Mouse (Mus musculus) neural tube, embryonic 10.5 days (tissue): ENCODE measurements at regions not wholly inside any gene's neighbourhood (a gene's known extent, or its start where the extent isn't known, plus 50 kb on each side); places are given as distances from the start of the nearest gene placed in this dataset.

Source experiments
- DNase-seq: peaks from one replicate; pipeline ENCODE4 v3.0.0-alpha.2; 2017; ENCODE audit warnings: low spot score; ENCODE audit errors: extremely low spot score

DNA sequence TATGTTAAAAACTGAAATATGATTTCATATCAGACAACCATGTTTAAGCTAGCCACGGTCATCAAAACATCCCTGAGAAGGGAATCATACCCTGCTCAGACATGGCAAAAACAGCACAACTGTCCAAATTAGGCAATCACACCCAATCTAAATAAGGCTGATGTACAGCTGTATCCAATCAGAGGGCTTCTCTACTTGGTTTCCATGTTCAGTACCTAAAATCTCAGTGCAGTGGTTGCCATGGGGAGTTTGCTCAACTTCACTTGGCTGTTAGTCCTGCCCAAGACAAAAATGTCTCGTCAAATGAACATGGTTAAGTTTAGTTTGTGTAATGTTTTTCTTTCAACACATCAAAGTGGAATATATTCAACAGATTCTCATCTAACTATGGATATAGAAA, 987.0 kb downstream of the Cdh9 start:
- no peak for DNase-seq

DNA sequence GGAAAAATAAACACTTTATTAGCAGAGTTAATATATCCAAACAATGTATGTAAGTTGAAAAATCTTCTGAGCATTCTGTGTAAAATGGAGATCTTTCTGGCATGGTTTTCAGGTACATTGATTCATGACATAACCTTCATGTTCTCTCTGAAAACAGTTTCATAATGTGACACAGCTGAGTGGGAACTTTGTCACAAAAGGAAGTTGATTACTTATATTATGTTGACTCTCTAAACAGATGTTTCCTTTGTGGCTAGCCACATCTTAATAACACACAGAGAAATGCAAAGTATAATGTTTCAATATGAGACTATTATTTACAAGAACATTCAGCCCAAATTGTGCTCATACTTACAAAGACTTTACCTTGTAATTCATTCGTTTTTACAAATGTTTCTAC, 1002.1 kb downstream of the Cdh9 start:
- no peak for DNase-seq

DNA sequence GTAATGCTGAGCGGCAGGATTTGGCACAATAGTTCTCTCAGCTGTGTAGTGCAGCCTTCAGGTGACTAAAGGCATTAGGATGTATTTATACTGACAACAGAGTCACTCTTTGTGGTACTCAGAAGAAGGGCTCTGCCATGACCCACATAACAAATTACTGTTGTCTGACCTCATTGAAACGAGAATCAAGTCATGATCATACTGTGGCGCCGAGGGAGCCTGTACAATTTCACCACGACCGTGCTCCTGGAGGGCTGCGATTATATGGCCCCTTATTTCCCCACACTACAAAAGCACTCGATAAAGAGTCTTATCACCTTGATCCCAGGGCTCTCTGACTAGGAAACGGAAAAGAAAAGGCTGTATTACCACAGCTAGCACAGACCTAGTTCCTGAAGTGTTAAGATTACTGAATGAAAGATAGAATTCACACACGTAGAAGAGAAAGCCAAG, 1041.7 kb downstream of the Cdh9 start:
- DNase-seq: no peak

DNA sequence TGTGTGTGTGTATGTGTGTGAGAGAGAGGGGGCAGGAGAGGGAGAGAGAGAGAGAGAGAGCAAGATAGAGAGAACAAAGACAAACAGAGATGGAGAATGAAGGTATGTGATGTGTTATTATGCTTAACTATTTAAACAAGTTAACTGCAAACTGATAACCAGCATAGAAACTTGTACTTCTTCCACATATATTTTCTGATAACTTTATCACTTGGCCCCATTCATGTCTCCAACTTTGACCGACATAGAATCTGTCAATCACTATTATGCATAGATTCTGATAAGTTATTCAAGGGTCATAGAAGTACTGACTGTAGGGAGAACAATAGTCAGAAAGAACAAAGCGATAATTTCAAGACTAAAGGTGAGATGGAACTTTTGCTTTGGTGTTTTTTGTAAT, 1039.0 kb upstream of the Cdh10 start:
- no peak for DNase-seq

DNA sequence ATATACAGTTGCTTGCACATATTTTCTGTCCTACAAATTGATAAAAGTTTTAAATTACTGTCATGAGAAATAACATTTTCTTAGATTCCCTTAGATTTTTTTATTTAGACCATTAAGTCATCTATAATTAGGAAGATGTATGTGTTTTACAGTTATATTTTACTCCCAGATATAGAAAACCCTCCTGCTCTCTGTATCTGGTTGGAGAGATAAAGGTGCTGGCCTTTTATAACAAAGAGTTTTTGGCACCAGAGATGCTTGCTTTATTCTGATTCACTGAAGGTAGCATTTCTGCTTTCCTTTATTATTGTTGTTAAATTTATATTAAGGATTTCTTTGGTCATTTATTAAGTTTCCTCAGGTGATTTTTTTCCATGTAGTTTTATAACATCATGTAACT, 1035.4 kb upstream of the Cdh10 start:
- DNase-seq: no peak

DNA sequence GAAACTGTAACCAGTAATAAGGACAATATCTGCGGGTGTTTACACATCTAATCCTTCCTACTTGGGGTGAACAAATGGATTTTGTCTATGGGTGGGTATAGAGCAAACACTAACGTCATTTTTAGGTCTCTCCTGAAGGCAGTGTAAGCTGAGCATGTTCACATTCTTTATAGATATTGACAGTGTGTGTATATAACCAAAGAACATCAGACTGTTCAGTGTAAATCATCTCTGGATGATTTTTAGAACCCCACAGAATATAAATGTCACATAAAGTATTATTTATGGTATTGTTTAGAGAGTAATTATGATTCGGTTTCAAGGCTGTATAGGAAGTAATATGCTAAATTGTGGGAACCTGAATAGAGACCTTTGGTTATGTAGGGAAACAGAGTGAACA, 1021.2 kb upstream of the Cdh10 start:
- no peak for DNase-seq

DNA sequence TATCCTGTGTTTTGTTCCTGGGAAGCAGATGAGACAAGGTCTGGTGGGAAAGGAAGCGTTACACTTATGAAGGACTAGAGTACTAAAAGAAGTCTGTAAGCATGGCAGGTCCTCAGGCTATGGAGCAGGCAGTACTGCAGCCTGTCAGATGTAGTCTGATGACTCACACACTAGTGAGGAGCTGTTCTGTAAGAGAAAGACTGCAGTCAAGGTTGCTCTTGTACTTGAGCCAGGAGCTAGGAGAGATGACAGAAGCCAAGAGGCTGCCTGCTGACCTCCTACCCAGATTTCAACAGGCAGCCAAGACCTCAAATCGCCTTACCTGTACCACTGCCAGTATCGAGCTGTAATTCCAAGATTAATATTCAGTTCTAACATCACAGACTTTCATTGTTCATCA, 1017.3 kb upstream of the Cdh10 start:
- DNase-seq: no peak

DNA sequence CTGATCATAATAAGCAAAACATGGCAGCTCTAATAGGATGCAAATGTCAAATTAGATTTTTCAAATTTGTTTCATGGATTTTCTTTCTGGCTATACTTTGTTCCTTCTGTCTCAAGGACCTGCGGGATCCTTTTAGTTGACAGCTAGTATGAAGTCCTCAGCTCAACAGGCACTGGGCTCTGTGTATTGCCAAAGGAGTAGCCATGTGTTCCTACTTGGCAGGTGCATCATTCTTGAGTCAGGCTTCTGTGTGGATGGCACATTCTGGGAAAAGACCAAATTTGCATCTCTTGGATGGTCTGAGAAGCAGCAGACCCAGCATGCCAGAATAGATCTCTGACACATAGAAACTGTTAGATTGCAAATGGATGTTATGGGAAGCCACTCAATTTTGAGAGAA, 1015.6 kb upstream of the Cdh10 start:
- DNase-seq: no peak

DNA sequence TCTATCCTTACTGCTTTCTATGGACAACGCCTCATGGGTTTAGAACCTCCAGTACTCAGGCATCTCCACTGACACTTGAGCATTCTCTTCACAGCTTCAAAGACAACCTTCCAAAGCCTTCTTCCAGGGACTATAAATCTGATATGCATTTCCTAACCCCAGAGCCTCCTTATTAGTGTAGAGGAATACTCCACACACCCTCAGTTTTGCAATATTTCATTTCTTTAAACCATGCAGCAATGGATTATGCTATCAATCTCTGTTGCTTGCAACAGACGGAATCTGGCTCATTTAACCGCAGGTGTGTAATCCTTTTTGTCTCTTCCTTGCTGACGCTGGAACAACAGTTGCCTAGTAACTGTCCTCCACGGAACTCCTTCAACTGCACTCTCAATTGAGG, 988.4 kb upstream of the Cdh10 start:
- no peak for DNase-seq

DNA sequence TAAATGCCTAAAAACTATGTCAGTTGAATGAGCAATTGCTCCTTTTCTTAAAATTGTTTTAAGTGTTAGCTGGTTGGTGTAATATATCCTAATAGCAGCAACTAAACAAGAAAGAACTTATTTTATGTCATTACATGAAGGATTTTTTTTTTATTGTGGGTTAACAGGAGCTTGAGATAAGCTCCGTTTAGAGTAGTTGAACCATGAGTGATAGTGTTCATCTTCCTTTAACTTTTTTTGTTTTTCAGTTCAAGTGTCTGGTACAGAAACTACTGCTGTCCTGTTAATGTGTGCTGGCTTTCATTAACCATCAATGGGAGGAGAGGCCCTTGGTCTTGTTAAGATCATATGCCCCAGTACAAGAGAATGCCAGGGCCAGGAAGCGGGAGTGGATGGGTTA, 986.8 kb upstream of the Cdh10 start:
- no peak for DNase-seq

DNA sequence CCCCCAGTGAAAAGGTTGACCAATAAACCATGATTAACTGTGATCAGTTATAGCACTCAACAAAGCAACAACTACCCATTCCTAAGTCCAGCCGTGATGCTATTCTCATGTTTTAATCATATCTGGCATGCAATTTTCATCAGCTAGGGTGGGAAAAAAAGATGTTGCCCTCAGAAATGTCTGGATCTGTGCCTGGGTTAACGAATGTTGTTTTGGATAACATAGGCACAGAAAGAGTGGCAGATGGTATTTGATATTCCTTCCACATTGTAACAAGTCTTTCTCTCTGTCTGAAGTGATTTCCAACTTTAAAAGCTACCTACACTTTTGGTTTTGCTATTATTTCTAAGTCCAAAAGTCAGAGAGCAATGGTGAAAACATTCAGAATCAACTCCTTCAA, 938.6 kb upstream of the Cdh10 start:
- DNase-seq: no peak

DNA sequence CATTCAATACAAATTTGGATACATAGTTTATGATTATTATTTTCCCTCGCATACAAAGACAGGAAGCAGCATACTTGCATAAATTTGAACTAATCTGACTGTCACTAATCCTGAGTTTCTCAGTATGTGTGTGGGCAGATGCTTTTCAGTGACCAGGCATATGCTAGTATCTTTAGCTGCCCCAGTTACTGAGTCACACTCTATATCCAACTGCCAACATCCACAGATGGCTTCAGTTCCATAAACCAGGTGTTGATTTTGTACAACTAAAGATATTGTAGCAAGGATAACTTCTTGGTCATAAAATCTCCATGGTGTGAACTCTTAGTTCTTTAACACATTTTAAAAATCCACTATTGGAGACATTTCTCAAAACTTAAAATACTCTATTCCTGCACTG, 929.4 kb upstream of the Cdh10 start:
- no peak for DNase-seq

DNA sequence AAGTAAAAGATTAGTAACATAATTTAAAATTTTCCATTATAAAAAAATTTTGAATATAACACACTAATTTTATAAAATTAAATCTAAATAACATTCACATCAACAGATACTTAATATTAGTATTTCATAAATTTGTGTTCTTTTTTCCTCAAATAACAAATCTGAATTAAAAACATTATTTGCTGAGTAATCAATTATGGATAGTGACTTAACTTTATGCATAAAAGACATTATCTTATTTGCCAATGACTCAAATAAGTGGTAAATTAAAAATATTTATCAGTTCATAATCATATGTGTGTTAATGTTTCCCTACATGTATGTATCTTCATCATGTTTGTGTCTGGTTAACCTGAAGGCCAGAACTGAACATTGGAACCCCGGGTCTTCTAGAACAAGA, 918.7 kb upstream of the Cdh10 start:
- DNase-seq: no peak

DNA sequence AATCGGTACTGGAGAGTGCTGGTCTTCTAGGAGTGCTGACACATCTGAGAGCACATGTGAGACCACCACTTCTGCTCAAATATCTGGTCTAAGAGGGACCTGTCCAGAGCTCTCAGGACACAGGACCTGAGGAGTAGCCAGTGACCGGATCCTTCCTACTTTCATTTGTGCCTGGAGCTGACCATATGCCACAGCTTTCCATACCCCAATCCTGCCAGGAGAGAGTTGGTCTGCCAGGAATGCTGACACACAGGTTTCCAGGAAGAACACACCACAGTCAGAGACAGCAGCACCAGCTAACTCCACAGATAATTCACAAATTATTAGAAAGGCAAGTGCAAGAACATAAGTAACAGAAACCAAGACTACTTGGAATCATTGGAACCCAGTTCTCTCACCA, 906.5 kb upstream of the Cdh10 start:
- no peak for DNase-seq

DNA sequence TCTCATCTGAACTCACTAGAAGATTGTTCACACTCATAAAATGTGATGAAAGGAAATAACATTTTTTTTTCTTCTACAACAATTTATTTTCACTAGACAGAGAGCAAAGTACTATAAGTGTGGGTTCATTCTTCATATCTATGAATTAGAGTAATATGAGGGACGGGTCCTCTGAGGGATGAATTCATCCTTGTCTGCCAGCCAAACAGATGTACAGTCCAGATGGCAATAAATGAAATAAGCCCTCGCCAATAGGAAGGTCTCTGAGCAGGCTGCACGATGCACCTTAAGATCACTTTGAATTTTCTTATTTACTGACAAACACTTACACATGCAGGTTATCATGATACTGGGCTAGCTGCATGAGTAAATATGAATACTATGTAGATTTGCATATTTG, 886.2 kb upstream of the Cdh10 start:
- no peak for DNase-seq

DNA sequence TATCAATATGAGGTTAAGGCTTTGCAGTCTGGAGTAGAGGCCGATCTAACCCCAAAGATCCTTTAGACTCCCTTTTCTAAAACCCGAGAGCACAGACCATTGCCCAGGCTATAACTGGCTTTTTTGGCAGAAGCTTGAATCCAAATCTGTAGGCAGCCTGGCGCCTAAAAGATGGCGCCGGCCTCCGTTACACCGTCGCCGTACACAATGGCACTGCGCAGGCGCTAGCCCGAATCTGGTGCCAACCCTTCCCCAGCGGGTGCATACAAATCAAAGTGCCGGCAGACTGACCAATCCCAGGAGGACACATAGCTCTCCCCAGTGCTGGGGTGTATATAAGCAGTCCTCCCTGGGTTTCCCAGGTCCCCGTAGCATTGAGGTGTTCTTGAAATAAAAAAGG, 884.9 kb upstream of the Cdh10 start:
- no peak for DNase-seq

DNA sequence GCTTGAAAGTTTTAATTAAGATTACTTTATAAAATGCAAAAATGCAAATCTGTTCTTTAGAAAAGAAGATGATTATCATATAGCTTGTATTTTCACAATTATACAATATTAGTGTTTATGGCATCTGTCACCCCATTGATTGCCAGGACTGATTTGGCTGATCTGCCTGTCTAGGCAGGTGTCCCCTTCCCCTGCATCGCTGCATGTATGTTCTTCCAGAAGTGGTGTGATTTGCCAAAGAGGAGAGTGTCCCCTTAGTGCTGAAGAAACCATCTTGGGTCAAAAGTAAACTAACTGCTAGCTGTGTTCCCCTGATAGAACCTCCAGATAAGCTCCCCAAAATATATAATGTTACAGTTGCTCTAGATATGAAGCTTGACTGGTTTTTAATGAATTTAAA, 883.3 kb upstream of the Cdh10 start:
- DNase-seq: no peak

DNA sequence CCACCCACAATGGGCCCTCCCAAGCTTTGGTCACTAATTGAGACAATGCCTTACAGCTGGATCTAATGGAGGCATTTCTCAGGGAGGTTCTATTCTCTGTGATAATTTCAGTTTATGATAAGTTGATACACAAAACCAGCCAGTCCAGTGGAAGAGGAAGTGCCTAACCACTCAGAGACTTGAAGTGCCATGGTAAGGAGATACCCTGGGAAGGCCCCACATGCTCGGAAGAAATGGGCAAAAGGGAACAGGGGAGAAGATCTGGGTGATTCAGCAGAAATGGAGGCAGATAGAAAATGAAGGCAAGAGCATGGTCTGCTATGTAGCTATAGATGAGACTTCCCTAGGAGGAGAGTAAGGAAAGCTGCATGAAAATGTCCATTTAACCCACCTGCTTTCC, 856.0 kb upstream of the Cdh10 start:
- DNase-seq: no peak

DNA sequence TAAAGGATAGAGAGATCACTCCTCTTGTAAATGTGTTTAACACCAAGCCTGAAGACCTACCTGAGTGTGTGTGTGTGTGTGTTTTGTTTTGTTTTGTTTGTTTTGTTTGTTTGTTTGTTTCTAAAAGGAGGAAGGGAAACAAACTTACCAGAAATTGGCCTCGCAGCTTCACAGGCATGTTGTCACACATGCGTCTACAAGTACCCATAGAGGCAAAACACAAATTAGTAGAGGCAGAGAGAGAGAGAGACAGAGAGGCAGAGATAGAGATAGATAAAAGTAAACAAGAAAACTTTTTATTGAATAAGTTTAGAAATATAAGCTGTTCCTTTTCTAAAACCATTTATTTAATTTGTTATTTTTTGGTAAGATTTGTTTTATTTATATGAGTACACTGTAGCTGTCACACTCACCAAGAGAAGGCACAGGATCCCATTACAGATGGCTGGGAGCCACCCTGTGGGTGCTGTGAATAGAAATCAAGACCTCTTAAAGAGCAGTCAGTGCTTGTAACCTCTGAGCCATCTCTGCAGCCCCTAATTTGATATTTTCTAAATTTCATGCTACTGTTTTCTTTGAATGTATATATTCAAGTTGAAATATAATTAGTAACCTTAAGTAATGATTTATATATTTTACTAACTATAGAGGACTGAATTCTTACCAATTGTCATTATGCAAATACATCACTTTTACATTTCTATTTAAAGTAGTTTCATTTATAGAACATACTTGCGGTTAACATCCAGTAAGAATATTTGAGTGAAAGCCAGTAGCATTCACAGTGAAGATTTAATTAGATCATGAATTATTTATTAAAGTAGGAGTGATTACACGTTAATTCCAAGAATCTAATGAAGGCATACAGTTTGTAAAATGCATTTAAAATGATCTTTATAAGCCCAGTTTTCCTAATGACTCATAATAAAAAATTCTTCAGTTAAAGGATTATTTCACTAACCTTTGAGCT, 855.2 kb upstream of the Cdh10 start:
- DNase-seq: no peak

DNA sequence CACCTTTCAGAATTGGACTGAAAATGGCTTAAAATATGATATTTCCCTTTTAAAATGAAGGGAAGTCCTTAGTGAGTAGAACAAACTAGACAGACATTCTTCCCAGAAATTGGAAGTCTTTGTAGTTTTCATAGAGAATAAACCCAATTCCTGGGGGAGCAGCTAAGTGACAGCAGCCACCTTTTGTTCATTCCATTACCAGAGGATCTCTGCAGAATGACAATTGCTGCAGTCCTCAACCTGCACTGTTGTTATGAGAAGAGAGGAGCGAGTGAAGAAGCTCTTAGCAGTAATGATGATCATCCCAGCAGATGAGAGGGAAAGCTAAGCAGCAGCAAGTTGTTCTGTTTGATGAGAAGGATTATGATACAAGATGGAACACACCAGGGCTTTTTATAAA, 831.0 kb upstream of the Cdh10 start:
- no peak for DNase-seq

DNA sequence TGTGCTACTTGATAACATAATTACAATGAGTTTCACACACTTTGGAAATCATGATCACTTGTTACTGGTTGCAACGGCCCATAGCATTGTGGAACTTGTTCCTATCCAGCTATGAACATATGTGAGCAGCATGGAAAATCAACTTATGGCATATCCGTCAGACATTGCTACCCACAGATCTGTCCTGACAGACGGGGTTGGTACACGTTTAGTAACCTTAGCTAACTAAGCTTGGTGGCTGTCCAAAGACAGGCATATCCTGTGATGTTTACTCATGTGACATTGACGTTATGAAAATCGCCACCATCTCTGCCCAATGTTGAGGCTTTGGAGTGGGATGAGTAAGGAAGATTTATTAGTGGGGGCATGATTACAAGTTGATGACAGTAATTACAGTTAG, 786.1 kb upstream of the Cdh10 start:
- no peak for DNase-seq

DNA sequence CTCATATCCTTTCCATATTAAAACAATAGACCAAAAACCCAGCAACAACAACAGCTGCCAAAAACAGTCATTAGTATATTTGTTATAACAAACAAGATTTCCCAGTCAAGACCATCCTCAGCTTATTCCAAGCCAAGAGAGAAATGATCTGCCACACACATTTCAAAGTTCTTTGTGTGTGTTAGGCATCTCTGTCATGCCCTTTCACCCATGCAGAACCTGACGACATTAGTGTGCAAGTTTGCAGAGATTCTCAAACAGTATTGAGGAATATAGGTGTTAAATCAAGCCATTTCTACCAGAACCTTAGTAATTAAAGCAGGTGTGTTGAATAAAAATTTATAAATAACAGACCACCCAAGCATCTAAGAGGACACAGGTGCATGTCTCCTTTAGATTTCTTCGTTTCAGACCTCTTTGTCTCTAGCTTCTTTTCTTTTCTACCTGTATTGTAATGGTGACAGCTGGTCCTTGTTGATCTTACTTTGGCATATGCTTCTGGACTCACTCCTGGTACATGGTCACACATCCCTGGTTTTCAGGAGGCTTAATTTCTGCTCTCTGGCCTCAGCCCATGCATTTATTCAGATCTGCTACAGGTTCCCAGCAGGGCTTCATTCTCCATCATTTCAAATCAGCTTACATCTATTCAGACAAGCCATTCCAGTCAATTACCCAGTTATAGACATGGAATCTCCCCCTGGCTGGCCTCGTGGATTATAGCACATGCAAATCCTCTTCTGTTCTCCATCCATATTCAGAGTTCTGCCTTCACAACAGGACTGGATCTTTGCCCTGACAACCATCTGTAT, 766.3 kb upstream of the Cdh10 start:
- DNase-seq: peak; percentile 13

DNA sequence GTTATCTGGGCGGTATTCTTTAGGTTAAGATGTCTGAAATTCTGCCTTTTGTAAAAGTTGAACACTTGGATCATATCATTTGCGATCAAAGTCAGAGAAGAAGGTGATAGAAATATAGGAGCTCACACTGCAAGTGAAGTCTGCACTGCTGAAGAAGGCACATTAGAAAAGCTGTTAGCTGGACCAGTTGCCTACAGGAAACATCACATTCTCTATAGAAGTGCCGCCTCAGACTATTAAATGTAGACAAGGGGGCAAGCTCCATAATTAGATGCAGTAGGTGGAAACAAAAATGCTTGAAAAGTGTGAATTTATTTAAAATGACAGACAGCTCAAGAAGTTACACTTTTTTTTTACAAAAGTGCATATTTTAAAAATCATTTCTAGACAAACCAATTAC, 753.2 kb upstream of the Cdh10 start:
- no peak for DNase-seq
